Mouse (Mus musculus): ENCODE data around the gene Sar1b.
"Not testable (repeated sequence)": the region's sequence is repeated elsewhere in the genome, so short reads cannot be mapped to it uniquely, and the experiment has no call there.

The Sar1b gene

DNA sequence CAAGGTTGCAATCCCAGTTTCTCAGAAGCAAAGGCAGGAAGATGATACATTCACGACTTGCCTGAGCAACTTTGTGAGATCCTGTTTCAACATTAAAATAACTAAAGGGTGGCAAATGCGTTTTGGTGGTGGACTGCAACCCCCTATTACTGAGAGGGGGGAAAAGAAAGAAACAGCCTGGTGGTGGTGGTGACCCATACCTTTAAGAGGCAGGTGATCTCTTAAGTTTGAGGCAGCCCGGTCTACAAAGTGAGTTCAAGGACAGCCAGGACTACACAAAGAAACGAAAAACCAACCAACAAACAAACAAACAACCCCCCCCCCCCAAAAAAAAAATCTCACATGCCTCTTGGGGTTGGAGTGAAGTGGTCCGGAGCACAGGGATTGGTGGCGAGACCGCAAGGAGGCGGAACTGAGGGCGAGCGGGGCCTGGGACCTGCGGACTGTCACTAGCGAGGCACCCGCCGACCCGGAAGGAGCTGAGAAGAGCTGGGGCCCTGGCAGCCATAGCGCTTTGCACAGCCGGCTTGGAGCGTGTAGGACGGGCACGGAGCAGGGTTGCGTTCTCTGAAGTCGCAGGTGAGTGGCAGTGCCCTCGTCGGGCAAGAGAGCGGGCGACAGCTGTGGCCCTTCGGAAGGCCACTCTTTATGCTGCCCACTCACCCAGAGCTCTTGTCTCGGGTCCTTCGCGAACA, at the start of gene Sar1b, which contains the start of gene Sec24a:
Gene Sar1b (plus strand): TSS at position 475 of the 695 bp plus-strand sequence.
Gene Sec24a (minus strand): TSS at position 422 of the 695 bp plus-strand sequence.
- DNase-seq (ENCODE audit: low spot score): peak; percentile 74

DNA sequence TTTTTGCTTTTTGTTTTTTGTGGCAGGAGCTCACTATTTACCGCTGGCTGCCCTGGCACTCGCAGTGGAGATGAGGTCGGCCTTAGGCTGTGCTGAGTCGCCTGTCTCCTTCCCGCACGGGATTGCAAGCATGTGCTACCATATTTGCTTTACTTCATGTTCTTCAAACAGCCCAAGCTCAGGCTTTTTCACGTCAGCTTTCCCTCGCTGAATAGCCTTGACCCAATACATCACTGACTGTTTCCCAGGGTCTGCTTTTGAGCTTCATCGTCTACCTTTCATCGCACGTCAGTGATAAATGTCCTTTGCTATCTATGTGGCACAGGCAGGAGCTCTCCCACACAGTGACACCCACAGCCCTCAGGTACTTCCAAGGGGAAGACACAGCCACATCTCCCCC, 42.4 kb upstream of the Sar1b start:
- no peak for DNase-seq (ENCODE audit: low spot score)

DNA sequence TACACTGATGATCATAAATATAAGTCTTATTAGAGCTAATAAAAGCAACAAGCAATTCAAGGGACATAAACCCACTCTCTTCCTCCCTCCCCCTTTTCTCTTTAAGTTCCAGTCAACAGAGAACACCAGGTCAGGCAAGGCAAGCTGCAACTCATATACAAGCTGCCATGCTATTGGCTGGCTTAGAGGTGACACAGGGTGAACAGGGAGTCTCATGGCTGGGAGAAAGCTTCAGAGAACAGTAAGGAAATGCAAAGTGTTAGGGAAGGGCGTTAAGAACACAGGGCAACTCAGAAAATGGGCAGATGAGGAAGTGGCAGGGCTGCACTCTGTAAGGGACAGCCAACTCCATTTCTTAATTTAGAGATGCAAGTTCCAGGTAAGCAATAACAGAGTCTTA, 30.6 kb upstream of the Sar1b start:
- no peak for DNase-seq (ENCODE audit: low spot score)

DNA sequence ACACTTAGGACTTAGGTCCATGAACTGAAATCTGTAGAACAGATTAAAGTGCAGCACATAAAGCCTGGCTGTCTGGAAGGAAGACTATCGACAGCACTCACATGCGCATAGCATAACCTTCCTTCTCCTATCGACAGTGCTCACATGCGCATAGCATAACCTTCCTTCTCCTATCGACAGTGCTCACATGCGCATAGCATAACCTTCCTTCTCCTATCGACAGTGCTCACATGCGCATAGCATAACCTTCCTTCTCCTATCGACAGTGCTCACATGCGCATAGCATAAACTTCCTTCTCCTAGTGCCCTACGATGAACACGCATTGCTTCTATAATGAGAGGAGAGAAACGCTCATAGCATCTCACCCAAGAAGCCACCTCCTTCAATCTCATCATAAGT, 29.3 kb upstream of the Sar1b start:
- DNase-seq (ENCODE audit: low spot score): not testable (repeated sequence)

DNA sequence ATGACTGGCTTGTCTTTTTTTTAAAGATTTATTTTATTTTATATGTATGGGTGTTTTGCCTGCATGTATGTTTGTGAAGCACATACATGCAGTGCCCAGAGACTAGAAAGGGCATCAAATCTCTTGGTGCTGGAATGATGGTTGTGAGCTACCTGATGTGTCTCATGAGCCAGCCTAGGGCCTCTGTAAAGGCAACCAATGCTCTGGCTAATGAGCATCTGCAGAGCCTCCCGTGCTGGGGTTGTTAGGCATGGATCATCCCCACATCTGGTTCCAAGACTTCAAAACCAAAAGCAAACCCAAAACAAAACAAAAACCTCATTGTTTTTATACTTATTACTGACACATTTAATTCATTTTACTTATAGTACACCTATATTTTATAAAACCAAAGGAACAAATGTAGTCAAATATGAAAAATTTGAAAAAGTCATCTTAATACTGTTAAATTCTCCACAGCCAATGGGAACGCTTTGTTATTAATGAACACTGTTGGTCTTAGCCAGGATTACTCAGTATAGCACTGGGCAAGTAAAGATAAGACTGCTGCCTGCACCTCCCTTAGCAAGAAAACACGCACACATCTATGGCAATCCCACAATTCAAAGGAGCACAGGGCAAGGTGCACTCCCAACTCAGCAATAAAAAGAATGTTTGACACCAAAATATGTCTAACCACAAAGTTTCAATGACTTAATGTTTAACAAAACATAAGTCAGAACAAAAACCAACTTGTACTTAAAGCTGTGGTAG, 24.7 kb upstream of the Sar1b start:
- no peak for DNase-seq (ENCODE audit: low spot score)

DNA sequence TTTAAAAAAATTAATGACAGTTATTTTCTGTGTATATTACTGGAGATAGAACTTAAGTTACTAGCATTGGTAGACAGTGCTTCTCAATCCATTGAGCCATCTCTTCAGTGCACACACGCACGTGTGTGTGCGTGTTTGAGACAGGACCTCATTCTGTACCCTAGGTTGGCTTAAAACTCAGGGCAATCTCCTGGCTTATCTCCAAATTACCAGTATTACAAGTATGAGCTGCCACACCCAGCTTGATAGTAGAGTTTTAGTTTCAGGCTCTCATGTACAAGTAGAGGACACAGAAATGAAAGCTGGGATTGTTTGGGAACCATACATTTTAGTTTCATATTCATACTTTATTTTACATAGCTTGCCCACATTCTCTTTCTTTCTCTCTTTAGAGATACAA, 22.8 kb upstream of the Sar1b start:
- no peak for DNase-seq (ENCODE audit: low spot score)

DNA sequence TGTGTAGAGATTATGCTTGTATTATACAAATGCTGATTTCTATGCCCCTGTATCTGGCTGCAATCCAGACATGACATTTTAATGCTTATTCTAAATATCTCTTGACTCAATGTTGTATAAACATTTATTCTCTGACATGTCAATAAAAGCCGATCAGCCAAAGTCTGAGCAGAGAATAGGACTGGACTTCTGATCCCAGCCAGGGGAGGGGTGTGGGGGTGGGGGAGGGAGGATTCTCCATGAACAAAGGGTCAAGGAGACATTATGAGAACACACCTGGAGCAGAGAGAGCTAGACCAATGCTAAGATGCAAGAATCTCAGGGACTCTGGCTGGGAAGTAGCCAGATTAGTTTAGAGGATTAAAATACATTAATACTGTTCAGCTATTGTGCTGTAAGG, 17.4 kb upstream of the Sar1b start:
- DNase-seq (ENCODE audit: low spot score): no peak

DNA sequence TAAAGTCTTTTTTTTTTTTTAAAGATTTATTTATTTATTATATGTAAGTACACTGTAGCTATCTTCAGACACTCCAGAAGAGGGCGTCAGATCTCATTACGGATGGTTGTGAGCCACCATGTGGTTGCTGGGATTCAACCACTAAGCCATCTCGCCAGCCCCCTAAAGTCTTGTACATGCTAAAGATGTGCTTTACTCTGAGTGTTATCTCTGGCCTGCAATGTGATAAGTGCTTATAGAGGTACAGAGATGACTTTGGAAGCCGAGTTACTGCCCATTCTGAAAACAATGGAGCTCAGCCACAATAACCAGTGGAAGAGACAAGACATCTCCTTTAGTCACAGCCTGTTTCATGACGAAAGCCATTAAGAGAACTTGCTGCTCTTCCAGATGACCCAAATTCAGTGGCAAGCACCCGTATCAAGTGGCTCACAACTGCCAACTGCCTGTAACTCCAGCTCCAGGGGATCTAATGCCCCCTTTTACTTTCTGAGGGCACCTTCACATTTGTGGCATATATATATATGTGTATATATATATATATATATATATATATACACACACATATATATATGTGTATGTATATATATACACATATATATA, 11.8 kb upstream of the Sar1b start:
- DNase-seq (ENCODE audit: low spot score): not testable (repeated sequence)

DNA sequence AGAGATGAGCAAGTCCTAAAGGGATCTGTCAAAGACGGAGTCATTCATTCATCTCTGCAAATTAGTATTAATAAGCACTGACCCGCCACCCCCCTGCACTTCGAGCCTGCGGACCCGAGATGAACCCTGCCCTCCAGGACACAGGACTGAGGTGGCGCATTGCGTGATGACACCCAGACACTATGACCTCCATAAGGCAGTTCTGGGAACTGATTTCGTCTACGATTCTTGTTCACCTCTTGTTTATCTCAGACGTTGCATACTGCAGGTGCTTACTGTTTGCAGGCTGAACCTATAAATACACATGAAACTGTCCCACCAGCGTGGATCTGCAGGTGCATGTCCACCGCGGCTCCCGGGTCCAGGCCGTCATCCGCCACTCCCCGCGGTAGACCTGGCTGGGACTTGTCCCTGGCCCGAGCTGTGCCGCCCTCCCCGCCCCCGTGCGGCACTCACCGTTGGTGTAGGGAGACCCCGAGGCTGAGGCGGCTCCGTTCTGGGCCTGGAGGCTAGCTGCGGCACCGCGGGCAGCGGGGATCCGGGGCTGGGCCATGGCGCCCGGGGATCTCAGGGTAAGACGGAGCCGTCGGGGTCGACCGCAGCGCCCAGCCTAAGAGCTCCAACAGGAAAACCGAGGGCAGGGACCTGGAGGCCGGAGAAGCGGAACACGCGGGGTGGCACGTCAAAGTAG, 7.7 kb upstream of the Sar1b start:
- no peak for DNase-seq (ENCODE audit: low spot score)

DNA sequence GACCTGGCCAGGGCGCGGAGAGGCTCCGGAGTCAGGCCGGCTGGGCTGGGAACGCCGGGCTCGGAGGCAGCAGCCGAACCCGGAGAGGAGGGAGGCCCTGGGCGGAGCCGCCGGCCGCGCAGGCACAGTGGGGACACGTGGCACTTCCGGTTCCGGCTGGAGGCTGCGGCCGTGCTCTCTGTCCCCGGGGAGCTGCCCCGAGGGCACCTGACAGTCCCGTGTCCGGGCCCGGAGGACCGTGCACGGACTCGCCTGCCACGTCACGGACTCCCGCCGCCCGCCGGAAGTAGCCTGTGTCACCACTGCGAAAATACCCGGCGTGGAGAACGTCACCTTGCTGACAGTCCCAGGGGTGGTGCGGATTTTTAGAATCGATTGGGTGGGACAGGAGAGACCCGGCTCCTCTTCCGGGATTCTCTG, 7.1 kb upstream of the Sar1b start:
- DNase-seq (ENCODE audit: low spot score): peak; percentile 87

DNA sequence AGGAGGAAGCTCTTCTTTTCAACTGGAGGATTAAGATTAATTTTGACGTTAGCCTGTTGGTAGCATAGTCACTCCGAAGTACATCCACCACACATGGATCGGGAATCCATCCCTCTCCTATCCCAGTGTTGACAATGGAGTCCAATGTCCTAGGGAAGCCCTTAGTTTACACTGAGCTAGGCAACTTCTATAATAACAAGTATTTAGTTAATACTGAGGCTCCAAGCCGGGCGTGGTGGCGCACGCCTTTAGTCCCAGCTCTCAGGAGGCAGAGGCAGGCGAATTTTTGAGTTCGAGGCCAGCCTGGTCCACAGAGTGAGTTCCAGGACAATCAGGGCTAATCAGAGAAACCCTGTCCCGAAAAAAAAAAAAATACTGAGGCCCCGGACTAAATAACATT, 6.5 kb upstream of the Sar1b start:
- DNase-seq (ENCODE audit: low spot score): no peak

DNA sequence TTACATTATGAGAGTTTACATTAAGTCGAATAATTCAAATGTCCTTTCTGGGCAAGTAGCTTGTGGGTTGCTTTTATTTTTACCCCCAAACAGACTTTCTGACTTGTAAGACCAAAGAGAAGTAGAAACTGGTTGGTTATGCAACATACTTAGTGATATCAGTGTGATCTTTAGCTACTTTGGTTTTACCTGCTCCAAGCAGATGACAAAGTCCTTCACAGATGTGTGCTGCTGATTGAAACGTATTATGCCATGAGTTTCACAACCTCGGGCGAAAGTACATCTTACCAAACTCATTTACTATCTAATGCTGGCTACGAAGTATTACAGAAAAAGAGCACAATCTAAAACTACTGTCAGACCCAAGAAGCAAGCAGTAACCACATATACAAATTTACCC, 5.9 kb upstream of the Sar1b start:
- DNase-seq (ENCODE audit: low spot score): no peak

DNA sequence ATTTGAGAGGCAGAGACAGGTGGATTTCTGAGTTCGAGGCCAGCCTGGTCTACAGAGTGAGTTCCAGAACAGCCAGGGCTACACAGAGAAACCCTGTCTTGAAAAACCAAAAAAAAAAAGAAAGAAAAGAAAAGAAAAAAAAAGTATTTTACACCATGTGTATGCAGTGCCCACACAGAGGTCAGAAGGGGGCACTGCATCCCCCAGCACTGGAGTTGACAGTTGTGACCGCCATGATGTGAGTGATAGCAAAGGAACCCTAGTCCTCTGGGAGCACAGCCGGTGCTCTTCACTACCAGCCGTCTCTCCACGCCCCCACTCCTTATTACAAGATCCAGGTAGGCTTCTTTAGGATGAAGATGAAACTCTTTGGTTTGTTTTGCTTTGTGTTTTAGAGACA, 5.3 kb upstream of the Sar1b start:
- DNase-seq (ENCODE audit: low spot score): not testable (repeated sequence)

DNA sequence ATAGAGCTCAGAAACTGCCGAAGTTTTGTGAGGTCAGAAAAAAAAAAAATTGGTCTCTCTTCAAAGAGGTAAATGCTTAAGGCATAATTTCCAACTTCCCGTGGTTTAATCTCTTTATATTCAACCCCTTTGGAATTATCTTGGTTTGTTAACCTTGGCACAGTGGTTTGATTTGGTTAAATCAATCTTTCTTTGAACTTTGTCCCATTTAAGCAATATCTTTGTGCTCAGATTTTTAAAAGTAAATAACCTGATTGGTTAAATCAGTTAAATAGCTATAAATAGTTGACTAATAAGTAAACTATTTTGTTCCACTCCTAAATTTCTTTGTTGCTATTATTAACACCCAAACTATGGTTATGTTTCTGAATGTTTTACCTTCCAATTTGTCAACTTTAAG, 4.2 kb upstream of the Sar1b start:
- no peak for DNase-seq (ENCODE audit: low spot score)

DNA sequence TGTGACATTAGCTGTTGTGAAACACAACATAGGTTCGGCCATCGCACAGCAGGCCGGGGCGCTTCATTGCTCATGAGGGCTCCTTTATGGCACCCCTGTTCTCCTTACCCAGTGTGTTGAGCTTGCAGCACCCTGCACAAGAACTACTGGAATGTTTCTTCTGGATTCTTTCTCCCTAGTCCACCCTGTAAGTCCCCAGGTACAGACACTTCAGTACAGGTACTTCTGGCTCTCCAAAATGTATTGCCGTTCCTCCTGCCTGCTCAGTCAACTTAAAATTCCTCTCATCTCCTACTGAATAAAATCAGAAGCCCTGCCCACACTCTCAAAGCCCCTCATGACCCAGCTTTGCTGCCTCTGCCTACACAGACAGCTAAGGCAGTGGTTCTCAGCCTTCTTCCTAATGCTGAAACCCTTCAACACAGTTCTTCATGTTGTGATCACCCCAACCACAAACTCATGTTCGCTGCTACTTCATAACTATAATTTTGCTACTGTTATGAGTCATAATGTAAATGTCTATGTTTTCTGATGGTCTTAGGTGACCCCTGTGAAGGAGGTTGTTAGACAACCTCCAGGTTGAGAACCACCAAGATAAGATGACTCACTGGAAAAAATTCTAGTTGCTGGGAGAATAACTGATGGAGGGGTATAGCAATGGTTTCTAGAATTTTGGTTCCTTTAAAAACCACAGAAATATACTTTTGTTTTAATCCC, 3.4 kb upstream of the Sar1b start:
- no peak for DNase-seq (ENCODE audit: low spot score)

DNA sequence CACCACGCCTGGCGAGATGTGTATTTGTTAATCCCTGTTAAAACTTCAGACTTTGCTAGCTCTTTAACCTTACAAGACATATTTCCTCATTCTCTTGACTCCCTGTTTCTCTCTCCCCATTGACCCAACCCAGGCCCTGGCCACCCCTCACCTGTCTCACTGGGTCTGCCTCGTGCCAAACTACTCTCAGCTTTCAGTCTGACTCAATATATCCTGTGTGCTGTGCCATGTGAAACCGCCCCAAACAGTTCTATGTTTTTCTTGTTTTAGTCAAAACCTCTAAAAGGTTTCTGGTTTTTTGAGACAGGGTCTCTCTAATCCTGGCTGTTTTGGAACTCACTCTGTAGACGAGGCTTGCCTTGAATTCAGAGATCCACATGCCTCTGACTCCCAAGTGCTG, 2.2 kb upstream of the Sar1b start:
- DNase-seq (ENCODE audit: low spot score): no peak

DNA sequence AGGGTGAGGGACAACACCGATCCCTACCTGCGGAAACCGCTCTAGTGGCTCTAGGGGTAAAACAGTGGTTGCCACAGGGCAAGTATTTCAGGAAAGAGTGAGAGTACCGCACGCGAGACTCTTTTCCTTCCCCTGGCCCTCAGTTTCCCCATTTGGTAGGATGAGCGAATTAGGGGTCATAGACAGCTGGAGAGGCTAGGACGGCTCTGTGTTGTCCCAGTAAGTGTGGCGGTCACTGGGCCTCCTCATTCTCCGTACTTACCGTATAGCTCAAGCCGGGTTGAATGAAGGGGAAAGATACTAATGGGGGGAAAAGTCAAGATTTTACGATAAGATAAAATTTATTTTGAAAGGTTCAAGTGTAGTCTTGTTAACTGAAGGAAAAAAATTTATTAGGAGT, 468 bp downstream of the Sar1b start:
- no peak for DNase-seq (ENCODE audit: low spot score)

DNA sequence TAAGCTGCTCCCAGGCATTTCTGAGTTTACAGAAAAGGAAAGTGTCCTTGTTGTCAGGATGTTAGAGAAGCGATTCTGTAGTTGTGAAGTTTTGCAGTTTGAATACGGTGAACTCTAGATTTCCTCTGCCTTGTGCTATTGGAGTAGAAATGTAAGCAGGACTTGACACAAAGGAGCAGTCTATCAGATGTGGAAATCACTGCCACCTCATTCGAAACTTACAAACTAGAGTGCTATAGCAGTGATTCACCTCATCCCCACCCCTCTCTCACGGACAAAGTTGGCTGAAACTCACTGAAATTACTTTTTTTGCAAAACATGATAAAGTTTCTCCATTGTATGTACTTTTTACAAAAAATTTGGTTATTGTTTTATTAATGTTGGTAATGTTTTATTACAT, 1.3 kb downstream of the Sar1b start:
- DNase-seq (ENCODE audit: low spot score): no peak

DNA sequence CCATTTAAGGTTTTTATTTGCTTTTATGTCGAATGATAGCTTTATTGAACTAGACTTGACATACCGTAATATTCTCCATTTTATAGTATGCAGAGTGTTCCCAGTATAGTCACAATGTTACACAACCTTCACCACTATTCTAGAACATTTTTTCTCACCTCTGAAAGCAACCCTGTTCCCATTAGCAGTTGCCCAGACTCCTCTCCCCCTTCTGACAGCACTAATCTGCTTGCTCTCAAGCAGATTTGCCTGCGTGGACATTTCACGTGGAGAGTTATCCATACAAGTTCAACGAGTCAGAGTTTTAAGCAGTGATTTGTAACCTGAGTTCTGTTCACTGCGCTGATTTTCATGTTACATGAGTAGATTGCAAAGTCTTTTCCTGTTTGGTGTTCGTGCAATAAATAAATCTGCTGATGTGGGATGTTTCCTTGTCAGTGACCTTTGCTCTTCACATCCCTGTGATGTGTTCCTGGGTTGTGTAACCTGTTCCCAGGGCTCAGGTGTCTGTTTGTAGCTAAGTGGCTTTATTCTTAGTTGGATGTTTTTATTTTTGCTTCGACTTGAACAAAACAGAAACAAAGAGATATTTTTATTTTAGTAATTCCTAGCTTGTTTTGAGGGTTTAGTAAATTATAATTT, 4.2 kb downstream of the Sar1b start:
- DNase-seq (ENCODE audit: low spot score): no peak

DNA sequence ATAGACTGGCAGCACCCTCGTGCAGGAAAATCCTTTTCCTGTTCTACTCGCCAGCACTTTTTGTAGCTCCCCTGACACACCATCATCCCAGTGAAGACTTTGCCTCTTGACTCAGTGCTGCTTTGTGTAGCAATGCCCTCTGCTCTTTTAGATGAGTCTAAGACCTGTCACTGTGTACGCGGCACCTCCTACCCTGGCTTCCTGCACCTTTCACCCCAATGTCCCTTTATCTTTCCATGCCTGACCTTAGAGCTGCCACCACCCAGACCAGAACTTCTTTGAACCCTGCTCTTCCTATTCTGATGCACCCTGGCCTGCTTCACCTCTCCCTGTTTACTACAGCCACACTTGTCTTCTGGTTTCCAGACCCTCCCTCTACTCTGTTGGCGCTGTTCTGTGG, 4.8 kb downstream of the Sar1b start:
- DNase-seq (ENCODE audit: low spot score): no peak

DNA sequence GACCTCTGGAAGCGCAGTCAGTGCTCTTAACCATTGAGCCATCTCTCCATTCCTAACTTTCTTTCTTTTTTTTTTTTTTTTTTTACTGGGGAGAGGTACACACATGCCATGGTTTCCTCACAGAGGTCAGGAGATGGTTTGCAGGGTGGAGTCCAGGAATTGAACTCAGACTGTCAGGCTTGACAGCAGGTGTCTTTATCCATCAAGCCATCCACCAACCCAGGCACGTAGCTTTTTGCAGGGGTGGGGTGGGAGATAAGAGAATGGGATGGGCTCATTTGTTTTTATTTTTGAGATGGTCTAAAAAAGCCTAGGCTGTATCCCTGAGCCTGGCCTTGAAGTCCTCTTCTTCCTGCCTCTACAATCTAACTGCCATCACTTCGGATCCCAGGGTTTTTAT, 12.0 kb downstream of the Sar1b start:
- DNase-seq (ENCODE audit: low spot score): no peak

DNA sequence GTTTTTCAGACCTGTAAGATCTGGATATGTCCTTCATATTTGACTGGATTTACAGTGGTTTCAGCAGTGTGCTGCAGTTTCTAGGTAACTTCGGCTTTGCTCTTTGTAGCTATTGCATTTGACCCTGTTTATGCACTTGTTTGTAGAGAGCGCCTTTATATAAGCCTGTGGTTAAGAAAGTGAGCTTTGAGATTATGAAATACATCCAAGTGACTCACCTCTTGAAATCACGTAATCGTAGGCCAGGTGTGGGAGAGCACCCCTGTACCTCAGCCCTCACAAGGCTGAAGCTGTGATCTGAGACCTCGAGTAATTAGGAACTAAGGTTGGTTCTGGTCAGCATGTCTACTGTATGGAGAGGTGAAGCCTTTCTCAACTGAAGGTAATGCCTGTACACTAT, 14.0 kb downstream of the Sar1b start:
- no peak for DNase-seq (ENCODE audit: low spot score)

Data from ovary, adult 18-20 months (tissue).